Mouse (Mus musculus) bone marrow macrophage, adult 2 months (primary cell): ENCODE data around the gene Steap3.

Experiments
- CTCF ChIP-seq: IDR thresholded peaks from 2 replicates; pipeline ENCODE4 v1.5.1; 2012; ENCODE audit warnings: low read depth, mild to moderate bottlenecking, low read length, moderate library complexity
- POLR2A ChIP-seq: IDR thresholded peaks from 2 replicates; pipeline ENCODE4 v1.6.1; 2012; ENCODE audit warnings: mild to moderate bottlenecking, low read depth, low read length, borderline replicate concordance

- TF ChIP-seq CTCF (no peak), POLR2A (no peak)
These were observed 97.5 kb downstream of the Steap3 start for GRCm38 (mm10) chr1:120174991-120175390.
